28 mouse cellular contexts compared by ENCODE assay signal in genomic region chr5:100901046-100901445, GRCm38 (mm10). TPM values are rescaled to one million over a fixed set of nuclear protein-coding genes. Genes with fewer than 3 reads are reported as not detected.
A peak's percentile ranks its signal among the peaks of the same experiment; 100 is the strongest.
DNase-seq lines count a peak whose midpoint lies in the region; ATAC-seq and TF ChIP-seq lines count a peak whose summit lies in the region.
"Had no signal": no experiment of that assay in that cellular context is flagged by ENCODE, and none has a peak within 500 bp of the region (broad histone marks: within the 10 kb centered on the region; RNA-seq: fewer than 3 reads in every experiment).

No protein-coding gene starts in this region.

- H3K27me3 ChIP-seq in embryonic facial prominence, embryonic 14.5 days (replicated peaks; ENCODE audit: control insufficient read depth, insufficient read depth, low read length): no peaks in the 10 kb centered on the region
- no peaks in the 10 kb centered on the region for H3K27me3 ChIP-seq in embryonic facial prominence, embryonic 10.5 days (replicated peaks; ENCODE audit: low read depth, poor library complexity, severe bottlenecking)
- H3K27me3 ChIP-seq in midbrain, embryonic 11.5 days (ENCODE audit: control insufficient read depth, insufficient read depth, low read length): no peaks in the 10 kb centered on the region
- no peaks in the 10 kb centered on the region for H3K27me3 ChIP-seq in midbrain, postnatal 0 days (ENCODE audit: insufficient read depth, low read length)
- H3K27me3 ChIP-seq: CH12.LX; embryonic facial prominence, embryonic 12.5 days; embryonic facial prominence, embryonic 15.5 days; forebrain, embryonic 12.5 days; Patski had no signal

- no peaks in the 10 kb centered on the region for H3K4me1 ChIP-seq in embryonic facial prominence, embryonic 14.5 days (ENCODE audit: control insufficient read depth, insufficient read depth, low read length)
- H3K4me1 ChIP-seq in embryonic facial prominence, embryonic 10.5 days: 0 out of 2 replicates have a peak, but pooled peaks cover 4% of the 10 kb centered on the region
- H3K4me1 ChIP-seq in midbrain, embryonic 11.5 days (ENCODE audit: control insufficient read depth, insufficient read depth, low read length): no peaks in the 10 kb centered on the region
- H3K4me1 ChIP-seq in midbrain, postnatal 0 days (ENCODE audit: insufficient read depth, low read length): no peaks in the 10 kb centered on the region
- H3K4me1 ChIP-seq: embryonic facial prominence, embryonic 15.5 days; forebrain, embryonic 10.5 days; forebrain, embryonic 12.5 days had no signal

- WGBS in embryonic facial prominence, embryonic 14.5 days: 67% methylated on average over 5 of the region's 5 CpGs
- WGBS in embryonic facial prominence, embryonic 10.5 days: 88% methylated on average over 5 of the region's 5 CpGs
- WGBS in midbrain, embryonic 11.5 days: 82% methylated on average over 5 of the region's 5 CpGs
- 87% methylated on average over 5 of the region's 5 CpGs for WGBS in midbrain, postnatal 0 days

- no peak overlapping the region for H3K4me3 ChIP-seq in embryonic facial prominence, embryonic 14.5 days (ENCODE audit: low read depth, low read length)
- no peak overlapping the region for H3K4me3 ChIP-seq in embryonic facial prominence, embryonic 10.5 days
- no peak overlapping the region for H3K4me3 ChIP-seq in midbrain, embryonic 11.5 days (ENCODE audit: low read depth, low read length)
- no peak overlapping the region for H3K4me3 ChIP-seq in midbrain, postnatal 0 days (ENCODE audit: low read depth, low read length)
- H3K4me3 ChIP-seq: embryonic facial prominence, embryonic 12.5 days; embryonic facial prominence, embryonic 15.5 days; erythroblast, embryonic 14.5 days; forebrain, embryonic 10.5 days; forebrain, embryonic 12.5 days had no signal

- H3K27ac ChIP-seq in embryonic facial prominence, embryonic 14.5 days (replicated peaks; ENCODE audit: low read depth, low read length): no peak overlapping the region
- H3K27ac ChIP-seq in embryonic facial prominence, embryonic 10.5 days (replicated peaks): no peak overlapping the region
- H3K27ac ChIP-seq in midbrain, embryonic 11.5 days (ENCODE audit: low read depth, low read length): no peak overlapping the region
- H3K27ac ChIP-seq in midbrain, postnatal 0 days (ENCODE audit: low read depth, low read length): no peak overlapping the region
- H3K27ac ChIP-seq: embryonic facial prominence, embryonic 12.5 days; embryonic facial prominence, embryonic 15.5 days; forebrain, embryonic 10.5 days; forebrain, embryonic 12.5 days had no signal

- TF ChIP-seq CTCF in midbrain, postnatal 0 days (IDR thresholded peaks at IDR 0.05): no peak

- no peak for ATAC-seq in embryonic facial prominence, embryonic 14.5 days (ENCODE audit: low read depth)
- no peak for ATAC-seq in midbrain, embryonic 11.5 days (ENCODE audit: low FRiP score)
- ATAC-seq in midbrain, postnatal 0 days (ENCODE audit: low FRiP score): no peak
- ATAC-seq: CD4-positive, CD25-positive, alpha-beta regulatory T cell, adult 4 months; forebrain, embryonic 14.5 days; forebrain, embryonic 16.5 days; Patski had no signal

- no peak overlapping the region for H3K9ac ChIP-seq in embryonic facial prominence, embryonic 14.5 days (ENCODE audit: low read depth, low read length)
- H3K9ac ChIP-seq in midbrain, embryonic 11.5 days (ENCODE audit: low read length): no peak overlapping the region
- H3K9ac ChIP-seq in midbrain, postnatal 0 days (replicated peaks; ENCODE audit: low read length, poor library complexity, severe bottlenecking): no peak overlapping the region
- H3K9ac ChIP-seq: embryonic facial prominence, embryonic 12.5 days; embryonic facial prominence, embryonic 15.5 days; forebrain, embryonic 12.5 days had no signal

- H3K4me2 ChIP-seq in embryonic facial prominence, embryonic 14.5 days (ENCODE audit: low read depth, low read length): no peak overlapping the region
- H3K4me2 ChIP-seq in midbrain, embryonic 11.5 days: no peak overlapping the region
- H3K4me2 ChIP-seq in midbrain, postnatal 0 days (ENCODE audit: low read depth, low read length, poor library complexity, severe bottlenecking): no peak overlapping the region
- H3K4me2 ChIP-seq: embryonic facial prominence, embryonic 12.5 days; embryonic facial prominence, embryonic 15.5 days; forebrain, embryonic 12.5 days had no signal

- DNase-seq in embryonic facial prominence, embryonic 14.5 days (ENCODE audit: low spot score): peak; percentile 52
- DNase-seq in embryonic facial prominence, embryonic 10.5 days (ENCODE audit: low spot score): no peak
- DNase-seq in midbrain, embryonic 11.5 days (ENCODE audit: low spot score, missing footprints): peak; percentile 57
- DNase-seq in midbrain, postnatal 0 days (ENCODE audit: low spot score): no peak
- no peak for DNase-seq in lung, postnatal 36 days
- DNase-seq: adrenal gland, adult 2 months; adrenal gland, postnatal 10 days; adrenal gland, postnatal 25 days; B cell, adult 2 months; cerebellum, adult 11 months; cerebellum, adult 18-20 months; cerebellum, adult 8-10 months; cerebellum, adult 9-11 months; cerebellum, postnatal 14 days; cerebellum, postnatal 36 days; embryo, embryonic 11 days had no signal

- no peaks in the 10 kb centered on the region for H3K9me3 ChIP-seq in embryonic facial prominence, embryonic 14.5 days (ENCODE audit: control insufficient read depth, low read length)
- H3K9me3 ChIP-seq in embryonic facial prominence, embryonic 10.5 days: no peaks in the 10 kb centered on the region
- H3K9me3 ChIP-seq in midbrain, embryonic 11.5 days (ENCODE audit: control insufficient read depth, low read length): no peaks in the 10 kb centered on the region
- no peaks in the 10 kb centered on the region for H3K9me3 ChIP-seq in midbrain, postnatal 0 days (ENCODE audit: low read length)
- H3K9me3 ChIP-seq: embryonic facial prominence, embryonic 12.5 days; embryonic facial prominence, embryonic 15.5 days; forebrain, embryonic 10.5 days; forebrain, embryonic 12.5 days had no signal

- H3K36me3 ChIP-seq in embryonic facial prominence, embryonic 14.5 days (ENCODE audit: control insufficient read depth, insufficient read depth, low read length): no peaks in the 10 kb centered on the region
- H3K36me3 ChIP-seq in embryonic facial prominence, embryonic 10.5 days (replicated peaks): no peaks in the 10 kb centered on the region
- no peaks in the 10 kb centered on the region for H3K36me3 ChIP-seq in midbrain, embryonic 11.5 days (ENCODE audit: control insufficient read depth, insufficient read depth, low read length)
- H3K36me3 ChIP-seq in midbrain, postnatal 0 days (ENCODE audit: insufficient read depth, low read length): no peaks in the 10 kb centered on the region
- H3K36me3 ChIP-seq: embryonic facial prominence, embryonic 12.5 days; embryonic facial prominence, embryonic 15.5 days; forebrain, embryonic 10.5 days; forebrain, embryonic 12.5 days; G1E had no signal

RNA-seq across cellular contexts. Expression of gene Gpat3, which starts 55.5 kb away (rescaled TPM):
- 0.45 and 1.5 TPM in 2 replicates for polyA plus RNA-seq in embryonic facial prominence, embryonic 14.5 days (2014; fragmentation: Nextera tagmentation; extraction: Ambion mirVana)
- 0.74 and 0.90 TPM in 2 replicates for polyA plus RNA-seq in embryonic facial prominence, embryonic 10.5 days (2016; fragmentation: Nextera tagmentation; extraction: Ambion mirVana)
- polyA plus RNA-seq in midbrain, embryonic 11.5 days (2014; fragmentation: Nextera tagmentation; extraction: Ambion mirVana): 0.07 and 0.37 TPM in 2 replicates
- total RNA-seq in midbrain, postnatal 0 days (2014; rRNA removed): 1.1 and 2.0 TPM in 2 replicates
- 0.83 and 0.91 TPM in 2 replicates for polyA plus RNA-seq in midbrain, postnatal 0 days (2015; fragmentation: Nextera tagmentation; extraction: Ambion mirVana)
- total RNA-seq: common myeloid progenitor, adult 5-6 weeks had no signal
- polyA plus RNA-seq: erythroblast, embryonic 14.5 days; G1E had no signal

Comparison
In these comparisons a context has a peak if more than half of its experiments do, and no peak if none do; other contexts are left out.
1. DNase-seq: peak in embryonic facial prominence, embryonic 14.5 days (single experiment) and midbrain, embryonic 11.5 days (single experiment); none in embryonic facial prominence, embryonic 10.5 days (single experiment), midbrain, postnatal 0 days (single experiment) and lung, postnatal 36 days (single experiment).